Mouse (Mus musculus): ENCODE measurements at regions not wholly inside any gene's neighbourhood (a gene's known extent, or its start where the extent isn't known, plus 50 kb on each side); places are given as distances from the start of the nearest gene placed in this dataset.

- TF ChIP-seq CTCF (IDR thresholded peaks at IDR 0.05; ENCODE audit: insufficient read depth, low read length) (no peak), POLR2A (IDR thresholded peaks at IDR 0.05; ENCODE audit: borderline replicate concordance, extremely low read depth, low read depth, low read length) (no peak)
These were observed 106.3 kb downstream of the Irs2 start for GRCm38 (mm10) chr8:10901954-10902353.

Data from lung, adult 2 months (tissue).